Mouse (Mus musculus) layer of hippocampus, postnatal 25 days (tissue): ENCODE measurements at regions not wholly inside any gene's neighbourhood (a gene's known extent, or its start where the extent isn't known, plus 50 kb on each side); places are given as distances from the start of the nearest gene placed in this dataset.

Source experiments
- DNase-seq, 2 experiments: peaks; one replicate each; pipeline ENCODE4 v3.0.0; 2022; ENCODE audit warnings: mixed read lengths in 2 of 2, low spot score in 1 of 2; ENCODE audit errors: extremely low spot score in 1 of 2

- DNase-seq: no peak
These were observed 64.0 kb downstream of the Slitrk5 start for GRCm38 (mm10) chr14:111738943-111739342.

GRCm38 (mm10) chr14:111763616-111764015, 88.7 kb downstream of the Slitrk5 start:
- no peak for DNase-seq

DNA sequence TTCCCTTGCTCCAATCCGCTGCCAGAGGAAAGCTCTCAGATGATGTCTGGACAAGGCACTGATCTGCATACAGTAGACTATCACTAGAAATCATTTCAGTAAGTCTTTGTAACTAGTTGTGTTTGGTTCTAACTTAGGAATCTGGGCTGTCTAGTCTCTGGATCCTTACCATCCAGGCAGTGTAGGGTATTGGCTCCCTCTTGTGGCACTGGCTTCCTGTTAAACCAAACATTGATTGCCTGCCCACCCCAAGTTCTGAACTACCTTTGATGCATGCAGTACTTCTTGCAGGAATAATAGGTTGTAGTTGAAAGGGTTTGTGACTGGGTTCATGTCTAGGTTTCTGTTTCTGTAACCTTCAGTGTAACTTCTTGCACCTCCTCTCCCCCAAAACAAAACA, 103.3 kb downstream of the Slitrk5 start:
- peak in 1 of 2 experiments; percentile 12 for DNase-seq

GRCm38 (mm10) chr14:111808025-111808424, 133.1 kb downstream of the Slitrk5 start:
- DNase-seq: no peak

GRCm38 (mm10) chr14:111809871-111810270, 135.0 kb downstream of the Slitrk5 start:
- no peak for DNase-seq

GRCm38 (mm10) chr14:111822047-111822730, 147.3 kb downstream of the Slitrk5 start:
- DNase-seq: no peak
